Mouse (Mus musculus) forelimb bud, embryonic 11.5 days (tissue): Measurements from ENCODE around the gene Txndc9.

Experiments used
- DNase-seq: peaks from one replicate; pipeline ENCODE4 v3.0.0-alpha.2; 2012; ENCODE audit warnings: low read depth, low spot score

Txndc9 gene

GRCm38 (mm10) chr1:37997867-37998266 is at the start of gene Txndc9, which contains the start of gene Eif5b:
Gene Txndc9, minus strand, starts transcription at chr1:37997893.
Gene Eif5b, plus strand, starts transcription at chr1:37998010.
- DNase-seq = peak; percentile 92

DNA sequence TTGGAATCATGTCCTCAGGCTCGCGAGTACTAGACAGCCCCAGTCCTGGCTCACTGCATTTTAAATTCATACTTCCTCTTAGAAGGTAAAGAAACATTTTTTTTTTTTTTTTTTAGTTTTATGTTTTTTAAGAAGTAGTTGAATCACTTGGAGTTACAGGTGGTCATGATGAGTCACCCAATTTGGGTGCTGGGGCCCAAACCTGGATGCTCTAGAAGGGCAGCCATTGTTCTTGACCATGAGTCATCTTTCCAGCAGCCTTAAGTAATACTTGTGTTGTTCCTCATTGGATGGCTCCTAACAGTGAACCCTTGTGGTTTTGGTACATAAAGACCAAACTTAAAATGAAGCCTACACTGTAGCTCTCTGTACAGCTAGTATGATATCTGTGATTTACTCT is 41.2 kb upstream of the Txndc9 start:
- no peak for DNase-seq

GRCm38 (mm10) chr1:38037375-38037774 is 39.7 kb upstream of the Txndc9 start:
- DNase-seq = no peak

GRCm38 (mm10) chr1:38035521-38035920 is 37.8 kb upstream of the Txndc9 start:
- DNase-seq = no peak

DNA sequence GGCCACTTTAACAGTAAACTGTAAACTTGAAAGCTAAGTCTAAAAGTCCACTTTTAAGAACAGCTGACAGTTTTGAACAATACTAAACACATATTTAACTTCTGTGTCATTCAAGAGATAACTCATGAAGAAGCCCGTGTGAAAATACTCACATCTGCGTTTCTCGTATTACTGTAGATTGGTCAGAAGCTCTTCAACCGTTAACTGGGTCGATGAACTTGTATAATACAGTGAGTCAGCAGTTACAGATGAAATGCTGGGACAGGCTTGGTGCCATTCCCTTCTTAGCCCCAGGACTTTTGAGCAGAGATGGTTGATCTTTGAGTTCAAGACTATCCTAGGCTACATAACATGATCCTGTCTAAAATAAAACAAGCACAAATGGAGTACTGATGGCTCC is 33.7 kb upstream of the Txndc9 start:
- no peak for DNase-seq

DNA sequence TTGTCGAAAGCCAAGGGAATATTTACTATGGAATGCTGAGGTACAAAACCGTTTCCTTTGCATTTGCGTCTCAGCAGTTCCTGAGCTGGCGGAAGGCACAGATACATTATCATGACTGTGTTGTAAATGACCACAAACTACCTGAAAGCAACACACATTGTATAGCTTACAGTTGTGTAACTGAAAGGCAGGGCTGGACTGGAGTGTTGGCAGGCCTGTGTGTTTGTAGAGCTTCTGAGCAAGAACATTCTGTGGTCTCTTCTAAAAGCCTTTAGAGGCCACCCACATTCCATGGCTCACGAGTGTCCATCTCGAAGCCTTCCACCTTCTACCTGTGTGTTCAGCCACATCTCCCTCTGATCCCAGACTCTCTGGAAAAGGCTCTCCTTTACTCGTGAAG is 29.6 kb upstream of the Txndc9 start:
- no peak for DNase-seq

- no peak for DNase-seq
Measured at GRCm38 (mm10) chr1:38014551-38015203, 17.0 kb upstream of the Txndc9 start.

DNA sequence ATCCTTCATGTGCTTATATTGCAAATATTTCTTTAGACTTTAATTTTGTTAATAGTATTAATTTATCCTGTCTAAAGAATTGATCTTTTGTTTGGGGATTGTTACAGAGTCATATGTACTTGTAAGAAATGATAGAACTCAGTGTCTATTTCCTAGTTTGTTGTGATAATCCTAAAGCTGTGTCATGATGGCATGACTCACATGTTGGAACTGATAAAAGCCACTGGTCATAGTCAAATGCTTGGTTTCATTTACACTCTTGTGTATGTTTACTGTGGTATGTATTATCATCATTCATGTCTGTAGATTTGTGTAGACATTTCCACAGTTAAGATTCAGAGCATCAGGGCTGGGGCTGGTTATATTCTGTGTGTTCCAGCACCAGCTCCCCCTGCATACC is 14.8 kb upstream of the Txndc9 start:
- DNase-seq = no peak

DNA sequence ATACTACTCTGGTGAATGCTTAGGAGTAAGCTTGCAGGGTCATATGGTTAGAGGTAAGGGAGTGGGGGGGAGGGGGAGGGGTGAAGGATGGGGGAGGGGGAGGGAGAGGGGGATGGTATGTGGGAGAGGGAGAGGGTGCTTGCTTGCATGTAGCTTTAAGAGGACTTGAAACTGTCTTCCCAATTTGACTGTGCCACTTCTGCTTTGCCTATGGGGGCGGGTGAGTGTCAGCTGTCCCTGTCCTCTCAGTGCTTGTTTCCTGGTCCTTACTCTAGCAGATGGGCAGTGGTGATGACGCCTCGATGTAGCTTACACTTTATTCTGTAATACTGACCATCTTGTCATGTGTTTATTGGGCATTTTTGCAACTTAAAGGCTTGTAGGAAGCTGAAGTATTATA is 14.4 kb upstream of the Txndc9 start:
- no peak for DNase-seq

GRCm38 (mm10) chr1:38011647-38012046 is 14.0 kb upstream of the Txndc9 start:
- DNase-seq = no peak

- DNase-seq = no peak
Measured at GRCm38 (mm10) chr1:38006741-38007140, 9.0 kb upstream of the Txndc9 start.

GRCm38 (mm10) chr1:38003046-38003445 is 5.4 kb upstream of the Txndc9 start:
- no peak for DNase-seq

DNA sequence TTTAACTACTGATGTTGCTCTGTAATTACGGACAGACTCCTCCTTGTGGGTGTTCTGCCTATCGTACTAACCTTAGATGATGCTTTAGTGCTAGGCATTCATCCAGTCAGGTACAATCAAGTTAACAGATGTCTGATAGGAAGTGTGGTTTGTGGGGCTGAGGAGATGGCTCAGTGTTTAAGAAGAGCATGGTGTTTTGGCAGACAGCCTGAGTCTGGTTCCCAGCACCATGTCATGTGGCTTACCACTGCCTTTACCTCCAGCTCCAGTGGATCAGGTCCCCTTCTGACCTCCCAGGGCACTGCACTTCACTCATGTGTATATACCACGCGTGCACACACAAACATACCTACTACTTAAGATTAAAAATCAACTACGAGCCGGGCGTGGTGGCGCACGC is 4.3 kb upstream of the Txndc9 start:
- DNase-seq = no peak

- no peak for DNase-seq
Measured at GRCm38 (mm10) chr1:38000844-38001243, 3.2 kb upstream of the Txndc9 start.

GRCm38 (mm10) chr1:37999552-37999951 is 1.9 kb upstream of the Txndc9 start:
- no peak for DNase-seq

- DNase-seq = peak; percentile 6
Measured at GRCm38 (mm10) chr1:37998371-37999199, 892 bp upstream of the Txndc9 start.

GRCm38 (mm10) chr1:37996877-37997484 is 712 bp downstream of the Txndc9 start:
- peak; percentile 98 for DNase-seq

DNA sequence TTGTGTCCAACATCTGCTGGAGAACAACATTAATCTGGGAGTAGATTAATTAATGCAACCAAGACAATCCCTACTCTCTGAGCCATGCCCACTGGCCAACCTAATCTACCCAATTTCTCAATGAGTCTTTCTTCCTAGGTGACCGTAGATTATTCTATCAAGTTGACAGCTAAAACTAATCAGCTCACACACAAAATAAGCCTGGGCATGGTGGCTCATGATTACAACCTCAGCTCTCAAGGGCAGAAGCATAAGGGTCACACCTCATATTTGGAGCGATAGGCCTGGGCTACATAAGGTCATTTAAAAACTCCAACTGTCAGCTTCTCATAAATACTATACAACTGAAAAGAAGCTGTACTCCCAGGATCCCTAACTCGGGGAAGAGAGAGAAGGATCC is 1.5 kb downstream of the Txndc9 start:
- DNase-seq = no peak

DNA sequence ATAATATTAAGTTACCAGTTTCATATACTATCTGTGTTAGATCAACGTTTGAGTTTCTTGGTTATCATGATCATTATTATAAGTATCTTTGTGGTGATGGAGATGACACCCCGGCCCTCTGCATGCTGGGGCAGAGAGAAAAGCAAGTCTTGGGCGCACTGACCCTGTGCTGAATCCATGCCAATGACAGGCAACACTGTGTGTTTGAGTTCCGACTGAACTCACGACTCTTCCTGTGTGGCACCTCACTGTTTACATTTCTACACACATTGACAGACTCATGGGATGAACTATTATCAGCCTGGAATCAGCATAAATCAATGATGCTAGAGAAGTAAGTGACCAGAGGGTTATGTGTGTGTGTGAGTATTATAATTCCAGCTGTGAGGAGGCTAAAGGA is 9.8 kb downstream of the Txndc9 start:
- DNase-seq = no peak

GRCm38 (mm10) chr1:37985764-37986323 is 11.8 kb downstream of the Txndc9 start:
- peak; percentile 9 for DNase-seq

DNA sequence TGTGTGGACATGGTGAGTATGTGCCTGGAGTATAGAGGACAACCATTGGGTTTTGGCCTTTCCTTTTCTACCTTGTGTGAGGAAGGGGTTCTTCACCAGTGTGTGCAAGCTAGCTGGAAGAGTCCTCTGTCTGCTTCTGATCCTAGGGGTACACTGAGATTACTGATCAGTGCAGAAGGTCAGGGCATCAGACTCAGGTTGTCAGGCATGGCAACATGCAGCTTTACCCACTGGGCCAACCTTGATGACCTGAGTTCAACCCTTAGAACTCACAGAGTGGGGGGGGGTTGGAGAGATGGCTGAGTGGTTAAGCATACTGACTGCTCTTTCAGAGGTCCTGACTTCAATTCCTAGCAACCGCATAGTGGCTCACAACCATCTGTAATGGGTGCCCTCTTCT is 13.4 kb downstream of the Txndc9 start:
- DNase-seq = no peak

DNA sequence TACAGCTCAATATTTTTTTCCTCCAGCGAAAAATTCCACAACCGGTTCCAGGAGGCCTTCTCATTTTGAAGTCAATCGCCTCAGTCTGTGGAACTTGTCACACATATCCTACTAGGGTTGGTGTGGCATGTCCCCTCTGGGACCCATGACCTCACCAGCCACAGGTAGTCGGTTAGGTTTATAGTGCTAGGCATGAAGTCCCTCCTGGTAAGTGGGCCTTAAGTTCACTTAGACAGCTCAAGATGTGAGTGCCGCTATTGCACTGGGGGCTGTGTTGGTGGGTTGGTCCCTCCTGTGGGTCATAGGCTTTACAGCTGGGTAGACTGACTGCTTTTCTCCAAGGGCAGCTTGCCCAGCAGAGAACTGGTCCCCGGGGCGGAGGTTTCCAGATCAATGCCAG is 20.4 kb downstream of the Txndc9 start:
- DNase-seq = no peak
